Mouse (Mus musculus) kidney, postnatal 10 days (tissue): ENCODE data around the gene Itgb1bp1.

ENCODE experiments used
- DNase-seq: peaks from one replicate; pipeline ENCODE4 v3.0.0; 2021; ENCODE audit warnings: mixed read lengths

Gene Itgb1bp1

DNA sequence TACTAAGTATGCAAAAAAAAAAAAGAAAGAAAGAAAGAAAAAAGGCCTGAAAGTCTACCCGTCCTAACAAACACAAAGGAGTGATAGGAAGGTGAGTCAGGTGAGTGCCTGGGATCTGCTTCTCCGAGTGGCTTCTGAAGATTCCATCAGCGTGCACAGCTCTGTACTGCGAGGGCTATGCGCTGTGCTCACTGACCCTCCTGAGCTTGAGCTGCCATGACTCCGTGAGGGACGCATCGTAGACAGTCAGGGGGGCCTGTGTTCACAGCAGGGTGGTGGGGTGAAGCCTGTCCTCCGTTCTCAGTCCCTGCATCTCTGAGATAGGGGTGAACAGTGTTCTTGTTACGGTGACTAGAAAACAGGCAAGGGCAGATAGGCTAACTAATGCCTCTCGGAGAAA lies 12.8 kb upstream of the Itgb1bp1 start:
- DNase-seq: no peak

DNA sequence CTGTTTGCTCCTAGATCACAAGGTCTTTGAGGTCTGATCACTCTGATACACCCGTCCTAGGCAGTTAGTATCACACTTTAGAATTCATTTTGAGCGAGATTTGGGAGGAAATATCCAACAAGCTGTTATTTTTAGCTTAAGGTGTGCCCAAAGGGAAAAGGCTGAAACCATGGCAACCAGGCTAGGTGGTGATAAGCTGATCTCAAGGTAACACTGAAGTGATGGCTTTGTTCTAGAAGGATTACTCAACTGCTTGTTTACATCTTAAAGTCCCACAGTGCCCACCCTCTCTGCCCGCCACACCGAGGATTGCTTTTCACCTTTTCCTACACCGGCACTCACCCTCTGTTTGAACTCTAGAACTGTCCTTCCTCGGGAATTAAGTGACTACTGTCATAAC lies 3.6 kb upstream of the Itgb1bp1 start:
- DNase-seq: no peak

DNA sequence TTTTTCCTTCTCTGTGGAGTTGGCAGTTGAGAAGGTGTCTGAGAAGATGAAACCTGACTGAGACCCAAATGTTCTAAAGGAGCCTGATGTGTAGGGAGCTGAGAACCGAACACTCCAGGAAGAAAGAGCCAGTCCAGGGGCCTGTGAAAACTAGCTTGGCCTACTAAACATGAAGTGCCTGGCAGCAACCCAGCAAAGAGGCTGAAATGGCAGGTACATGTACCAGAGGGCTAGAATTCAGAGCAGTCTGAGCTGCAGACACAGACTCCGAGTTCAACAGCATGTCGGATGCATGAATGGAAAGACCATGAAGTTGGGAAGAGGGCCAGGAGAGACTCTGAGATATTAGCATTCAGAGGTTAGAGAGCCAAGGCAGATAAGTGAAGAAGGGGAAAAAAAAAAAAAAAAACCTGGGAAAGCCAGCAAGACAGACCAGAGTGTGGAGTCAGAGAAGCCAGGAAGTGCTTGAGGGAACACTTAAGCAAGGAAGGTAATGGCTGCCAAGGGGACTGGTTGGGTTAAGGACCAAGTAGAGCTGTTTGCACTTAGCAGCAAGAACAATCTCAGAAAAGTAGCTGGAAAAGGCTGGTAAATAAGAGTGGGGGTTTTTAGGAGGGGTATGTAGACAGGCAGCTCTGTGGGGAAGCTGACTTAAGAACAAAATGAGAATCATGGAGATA lies 2.8 kb upstream of the Itgb1bp1 start:
- no peak for DNase-seq

DNA sequence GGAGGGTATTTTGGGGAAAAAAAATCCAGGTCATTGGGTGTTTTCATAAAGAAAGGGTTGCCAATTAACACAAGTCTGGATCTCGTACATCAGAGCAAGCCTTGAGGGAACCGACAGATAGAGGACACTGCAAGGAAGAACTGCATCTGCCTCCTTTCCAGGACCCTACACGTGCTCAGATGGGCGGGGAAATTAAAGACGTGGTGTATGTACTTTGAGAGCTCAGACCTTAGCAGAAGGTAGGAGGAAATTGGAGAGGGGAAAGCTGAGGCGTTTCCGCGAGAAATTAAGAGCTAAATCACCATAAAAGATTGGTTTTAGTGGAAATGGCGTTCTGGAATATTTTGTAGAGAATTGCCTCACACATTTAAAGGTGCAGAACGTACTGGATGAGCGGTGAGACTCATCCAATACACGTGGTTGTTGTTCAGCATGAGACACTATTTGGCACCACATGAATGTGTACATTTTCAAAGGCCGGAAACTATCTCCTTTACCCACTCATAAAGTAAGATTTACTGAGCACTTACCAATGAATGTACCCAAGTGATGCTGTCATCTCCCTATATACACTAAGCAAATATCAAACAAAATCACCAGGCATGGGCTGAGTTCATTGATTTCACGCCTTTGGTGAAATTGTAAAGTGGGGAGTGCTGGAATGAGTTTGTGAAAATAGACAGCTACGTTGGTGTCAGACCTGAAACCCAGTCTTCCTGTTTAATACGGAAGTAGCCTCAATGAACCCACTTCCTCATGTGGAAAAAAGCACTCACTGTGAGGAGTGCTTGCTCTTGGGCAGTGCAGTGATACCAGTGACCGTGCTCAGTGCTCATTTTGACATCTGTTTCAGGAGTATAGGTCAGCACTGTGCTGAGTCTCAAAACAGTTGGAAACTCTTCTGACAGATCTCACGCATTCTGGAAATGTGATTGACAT lies 897 bp upstream of the Itgb1bp1 start:
- peak; percentile 34 for DNase-seq

DNA sequence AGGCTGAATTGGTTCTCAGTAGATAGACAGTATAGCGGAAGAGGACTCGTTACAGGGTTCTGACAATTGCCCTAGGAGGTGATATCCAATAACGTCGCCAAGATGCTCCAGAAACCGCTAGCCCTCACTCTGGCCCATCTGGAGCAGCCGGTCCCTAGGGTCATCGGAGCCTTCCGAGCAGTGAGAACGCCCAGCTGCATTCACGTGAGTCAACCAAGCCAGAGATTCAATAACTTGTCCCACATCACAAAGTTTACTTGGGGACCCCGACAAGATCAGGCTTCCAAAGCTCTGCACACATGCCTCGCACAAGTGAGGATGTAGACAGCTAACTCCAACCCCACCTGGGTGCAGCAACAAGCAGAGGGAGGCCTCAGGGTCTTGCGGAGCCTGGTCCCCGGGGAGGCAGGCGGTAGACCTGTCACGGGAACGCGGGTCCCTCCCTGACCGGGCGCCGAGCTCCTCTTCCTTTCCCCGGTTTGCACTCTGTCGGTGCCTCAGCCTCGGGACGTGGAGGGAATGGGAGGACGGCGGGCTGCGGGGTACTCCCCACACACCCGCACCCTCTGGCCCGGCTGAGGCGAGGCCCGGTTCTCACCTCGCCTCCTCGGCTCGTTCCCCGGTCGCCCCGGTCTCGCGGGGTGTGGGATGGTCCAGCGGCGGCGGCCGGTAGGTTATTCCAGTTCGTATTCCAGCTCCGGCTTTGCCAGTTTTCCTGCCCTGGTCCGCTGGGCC lies 409 bp downstream of the Itgb1bp1 start:
- DNase-seq: no peak

DNA sequence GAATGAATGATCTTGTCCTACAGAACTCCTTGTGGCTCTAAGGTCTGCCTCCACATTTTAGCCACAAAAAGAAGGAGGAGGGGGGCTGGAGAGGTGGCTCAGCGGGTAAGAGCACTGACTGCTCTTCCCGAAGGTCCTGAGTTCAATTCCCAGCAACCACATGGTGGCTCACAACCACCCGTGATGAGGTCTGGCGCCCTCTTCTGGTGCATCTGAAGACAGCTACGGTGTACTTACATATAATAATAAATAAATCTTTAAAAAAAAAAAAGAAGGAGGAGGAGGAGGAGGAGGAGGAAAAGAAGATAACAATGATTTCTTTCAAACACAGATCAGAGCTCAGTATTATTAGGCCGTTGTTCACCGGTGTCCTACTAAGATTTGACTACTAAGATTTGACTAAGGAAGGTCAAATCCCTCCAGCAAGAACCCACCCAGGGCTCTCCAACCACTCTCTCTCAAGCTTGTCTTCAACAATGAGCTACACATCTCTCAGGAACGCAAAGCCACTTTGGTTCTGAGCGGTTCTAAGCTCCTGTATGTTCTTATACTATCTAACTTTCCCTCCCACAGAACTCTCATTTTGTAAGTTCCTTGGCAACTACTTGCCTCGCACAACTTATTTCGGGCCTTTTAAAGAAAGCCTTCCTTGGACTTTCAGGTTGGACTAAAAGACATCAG lies 1.2 kb downstream of the Itgb1bp1 start, which contains the start of gene Cpsf3:
Cpsf3 (plus strand) TSS at position 631 of the 681 bp plus-strand sequence.
- no peak for DNase-seq

DNA sequence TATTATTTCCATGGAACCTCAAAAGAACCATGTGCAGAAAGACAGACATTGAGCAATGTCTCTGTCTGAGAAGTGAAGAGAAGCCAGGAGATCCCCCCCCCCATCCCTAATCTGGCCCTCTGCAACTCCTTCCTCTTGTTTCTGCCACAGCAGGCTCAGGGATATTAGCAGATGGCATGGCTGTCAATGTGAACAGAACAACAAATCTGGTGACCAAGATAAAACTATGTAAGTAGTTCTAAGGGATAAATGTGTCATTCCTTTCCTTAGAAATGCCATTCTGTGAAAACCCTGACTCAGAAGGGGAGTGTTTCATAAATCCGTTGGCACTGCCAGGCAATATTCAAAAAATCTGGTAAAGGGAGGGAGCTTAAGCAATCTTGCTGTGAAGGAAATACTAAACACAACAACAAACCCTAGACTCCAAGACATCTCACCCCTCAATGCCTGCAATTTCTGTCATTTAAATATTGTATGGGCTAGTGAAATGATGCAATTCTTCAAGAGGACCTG lies 8.7 kb downstream of the Itgb1bp1 start:
- DNase-seq: no peak

DNA sequence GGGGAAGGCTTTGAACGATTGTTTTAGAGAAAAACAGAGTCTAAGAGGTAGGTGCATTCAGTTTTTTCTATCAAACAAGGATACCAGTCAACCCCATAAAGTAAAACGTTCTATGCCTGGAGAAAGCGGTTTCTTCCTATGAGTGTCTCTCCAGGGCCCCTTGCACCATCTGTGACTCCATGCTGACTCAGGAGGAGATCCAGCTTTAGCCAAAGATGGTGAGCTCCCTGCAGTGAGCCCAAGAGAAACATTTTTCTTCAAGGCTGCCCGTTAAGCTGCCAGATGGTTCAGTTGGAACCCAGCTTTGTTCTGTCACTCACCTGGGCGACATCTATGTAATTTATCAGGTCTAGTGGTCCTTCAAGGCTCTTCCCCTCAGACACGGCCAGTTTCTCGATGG lies 11.6 kb downstream of the Itgb1bp1 start:
- DNase-seq: no peak

DNA sequence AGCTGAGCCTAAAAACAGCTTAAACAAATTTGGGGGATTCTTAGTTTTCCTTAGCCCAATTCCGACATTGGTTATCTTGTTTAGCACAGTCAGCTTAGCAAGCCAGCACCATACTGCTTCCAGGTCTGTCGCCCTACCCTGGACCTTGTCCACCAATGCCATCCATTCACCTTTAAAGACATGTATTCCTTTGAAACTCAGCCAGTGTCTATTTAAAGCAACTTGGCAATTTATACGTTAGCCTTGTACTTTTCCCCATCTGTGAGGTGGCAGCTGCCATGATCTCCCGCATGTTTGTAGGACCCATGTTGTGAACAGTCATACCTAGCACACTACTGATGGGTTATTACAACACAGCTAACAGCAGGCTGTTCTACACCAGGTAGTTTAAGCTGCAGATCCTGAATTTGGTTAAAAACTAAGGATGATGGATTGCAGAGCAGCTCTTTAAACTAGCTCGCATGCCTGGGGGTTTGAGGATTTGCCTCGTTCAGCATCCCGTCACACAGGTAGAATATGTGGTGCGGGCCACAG lies 17.9 kb downstream of the Itgb1bp1 start:
- DNase-seq: no peak

DNA sequence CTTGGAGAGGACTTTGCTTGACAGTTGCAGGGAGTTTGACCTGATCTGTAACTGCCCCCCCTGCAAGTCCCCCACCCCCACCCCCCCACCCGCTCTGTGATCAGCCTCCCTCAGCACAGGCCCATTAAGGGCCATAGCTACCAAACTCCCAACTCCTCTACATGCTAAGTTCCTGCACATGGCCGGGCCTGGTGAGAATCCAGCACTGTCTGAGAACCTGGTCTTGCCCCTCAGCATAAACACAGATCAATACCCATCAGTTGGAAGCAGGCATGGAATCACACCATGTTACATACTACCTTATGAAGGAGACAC lies 19.3 kb downstream of the Itgb1bp1 start:
- DNase-seq: no peak

DNA sequence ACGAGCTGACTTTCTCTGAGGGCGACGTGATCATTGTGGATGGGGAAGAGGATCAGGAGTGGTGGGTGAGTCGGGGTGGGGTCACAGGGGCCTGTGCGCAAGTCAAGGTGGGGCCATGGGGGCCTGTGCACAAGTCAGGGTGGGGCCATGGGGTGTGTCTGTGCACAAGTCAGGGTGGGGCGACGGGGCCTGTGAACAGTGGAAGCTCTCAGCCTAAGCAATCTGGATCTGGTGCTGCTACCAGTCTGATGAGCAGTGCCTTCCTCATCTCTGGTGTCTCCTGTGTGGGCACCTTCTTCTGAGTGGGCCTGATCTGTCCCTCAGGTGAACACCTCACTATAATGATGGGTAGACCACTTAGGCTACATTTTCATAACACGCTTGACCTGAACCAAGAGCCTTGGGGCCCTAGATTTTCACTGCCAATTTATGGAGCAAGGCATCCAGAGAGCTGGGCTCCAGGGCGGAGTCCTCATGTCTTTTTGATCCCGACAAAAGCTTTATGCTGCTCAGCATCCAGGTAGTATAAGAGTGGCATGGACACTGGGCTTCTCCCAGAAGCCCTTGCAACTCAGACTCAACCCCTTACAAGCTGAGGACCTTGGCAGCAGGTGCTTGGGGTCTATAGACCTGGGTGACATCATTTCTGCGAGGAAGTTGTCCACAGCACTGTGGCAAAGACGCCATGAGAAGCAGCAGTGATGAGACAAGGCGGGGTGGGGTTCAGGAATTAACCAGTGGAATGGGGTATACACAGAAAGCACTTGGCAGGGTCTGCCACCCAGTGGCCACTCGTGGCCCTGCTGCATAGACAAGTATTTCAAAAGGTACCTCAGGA lies 19.9 kb downstream of the Itgb1bp1 start:
- DNase-seq: peak; percentile 80

DNA sequence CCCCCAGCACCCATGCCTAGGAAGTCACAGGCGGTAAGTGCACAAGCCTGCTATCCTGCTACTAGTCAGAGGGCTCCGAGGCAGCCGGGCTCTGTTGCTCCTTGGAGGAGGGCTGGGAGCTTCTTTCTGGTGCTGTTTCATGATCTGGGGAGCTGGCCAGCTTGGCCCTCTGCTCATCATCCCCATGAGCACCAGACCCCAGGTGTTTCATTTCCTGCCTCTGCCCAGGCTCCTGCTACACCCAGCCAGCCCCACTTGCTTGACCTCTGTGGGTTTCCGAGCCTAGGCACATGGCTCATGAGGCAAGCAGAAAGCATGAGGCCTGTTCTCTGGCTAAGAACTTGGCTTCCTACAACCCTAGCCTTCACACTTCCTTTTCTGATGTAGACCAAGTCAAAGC lies 20.6 kb downstream of the Itgb1bp1 start:
- no peak for DNase-seq

DNA sequence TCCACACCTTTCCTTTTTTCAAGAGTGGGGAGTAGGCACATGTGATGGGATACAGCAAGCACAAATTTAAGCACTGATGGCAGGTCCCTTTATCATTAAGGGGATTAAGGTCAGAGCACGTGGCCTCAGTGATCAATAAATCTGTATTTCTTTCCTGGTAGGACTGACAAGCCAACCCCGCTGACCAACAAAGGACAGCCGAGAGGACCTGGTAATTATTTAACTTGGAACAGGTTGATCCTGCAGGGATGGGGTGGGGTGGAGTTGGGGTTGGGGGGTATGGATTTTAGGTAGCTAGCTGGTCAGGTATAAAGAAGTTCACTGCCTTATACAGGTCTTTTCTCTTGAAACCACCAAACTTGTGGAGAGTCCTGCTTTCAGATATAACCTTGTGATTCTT lies 21.1 kb downstream of the Itgb1bp1 start:
- no peak for DNase-seq

DNA sequence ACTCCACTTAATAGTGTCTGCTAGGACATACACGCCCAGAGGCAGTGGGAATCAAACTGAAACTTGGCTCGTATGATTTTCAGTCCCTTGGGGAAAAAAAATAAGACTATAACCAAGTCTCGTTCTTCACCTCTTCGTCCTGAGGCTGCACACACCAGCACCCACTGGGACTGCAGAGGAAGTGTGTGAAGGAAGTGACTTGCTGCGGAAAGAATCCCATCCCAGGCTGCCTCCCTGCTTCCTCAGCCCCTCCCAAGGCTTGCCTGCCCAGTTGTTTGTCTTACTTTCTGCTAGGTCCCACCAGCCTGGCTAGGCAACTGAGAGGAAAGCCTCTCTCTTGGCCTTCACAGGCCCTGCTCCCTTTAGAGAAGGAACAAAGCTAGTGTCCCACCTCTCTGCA lies 21.8 kb downstream of the Itgb1bp1 start:
- DNase-seq: peak; percentile 65

DNA sequence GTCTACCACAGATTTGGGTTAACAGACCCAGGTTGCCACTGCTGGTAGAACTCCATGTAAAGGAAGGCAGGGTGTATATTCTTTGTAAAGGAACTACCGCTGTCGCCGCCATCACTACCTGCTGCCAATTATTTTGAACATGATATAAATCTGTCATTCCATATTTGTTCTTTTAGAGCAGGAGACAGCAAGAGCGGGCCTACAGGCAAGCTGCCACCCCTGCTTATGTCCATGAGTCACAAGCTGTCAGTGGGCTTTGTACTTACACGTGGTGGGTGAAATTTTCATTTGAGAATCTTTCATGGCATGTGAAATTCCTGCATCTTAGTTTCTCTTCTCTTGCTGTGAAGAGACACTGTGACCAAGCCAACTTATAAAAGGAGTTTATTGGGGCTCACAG lies 22.8 kb downstream of the Itgb1bp1 start:
- DNase-seq: no peak

DNA sequence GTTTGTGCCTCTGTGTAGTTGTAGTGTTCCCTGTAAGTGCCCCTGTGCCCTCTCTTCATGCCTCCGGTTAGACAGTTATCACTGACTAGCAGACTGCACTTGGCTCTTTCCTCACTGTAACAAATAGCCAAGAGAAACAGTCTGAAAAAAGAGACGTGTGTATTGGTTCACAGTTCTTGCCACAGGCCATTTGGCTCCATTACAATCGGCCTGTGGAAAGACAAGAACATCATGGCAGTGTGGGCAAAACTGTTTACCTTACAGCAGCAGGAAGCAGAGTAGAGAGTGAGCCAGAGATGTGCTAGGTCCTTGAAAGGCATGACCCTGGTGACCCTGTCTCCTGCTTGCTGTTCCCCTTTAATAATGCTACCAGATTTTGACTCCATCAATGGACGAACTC lies 24.6 kb downstream of the Itgb1bp1 start:
- DNase-seq: no peak

DNA sequence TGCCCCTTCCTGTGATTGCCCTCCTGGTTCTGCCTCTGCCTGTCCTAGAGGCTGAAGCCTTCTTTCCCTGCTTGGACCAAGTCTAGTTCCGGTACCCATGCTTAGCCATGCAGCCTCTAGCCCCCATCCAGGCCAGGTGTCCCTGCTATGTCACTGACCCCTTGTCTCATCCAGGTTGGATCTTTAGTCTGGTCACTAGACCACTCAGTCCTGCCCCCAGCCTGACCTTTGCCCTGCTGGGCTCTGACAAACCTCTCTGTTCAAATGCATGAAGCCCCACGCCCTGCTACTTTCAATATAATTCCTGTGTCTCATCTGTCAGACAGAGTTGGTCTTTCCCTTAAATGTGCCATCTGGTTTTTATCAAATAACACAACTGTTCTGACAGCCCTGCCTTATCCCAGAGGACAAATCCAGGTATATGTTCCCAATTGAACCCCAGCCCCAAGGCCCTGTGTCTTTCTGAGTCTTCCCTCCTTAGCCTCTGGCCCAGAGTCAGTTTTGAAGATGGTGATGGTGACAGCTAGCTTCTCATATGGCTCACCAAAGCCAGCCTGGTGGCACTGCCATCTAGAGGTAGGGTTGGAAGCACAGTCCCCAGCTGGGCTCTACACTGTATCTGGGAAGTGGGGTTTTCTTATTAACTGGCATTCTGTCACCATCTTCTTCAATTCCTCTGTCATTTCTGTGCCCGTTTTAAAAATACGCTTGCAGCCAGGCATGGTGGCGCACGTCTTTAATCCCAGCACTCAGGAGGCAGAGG lies 25.4 kb downstream of the Itgb1bp1 start:
- DNase-seq: peak; percentile 37

DNA sequence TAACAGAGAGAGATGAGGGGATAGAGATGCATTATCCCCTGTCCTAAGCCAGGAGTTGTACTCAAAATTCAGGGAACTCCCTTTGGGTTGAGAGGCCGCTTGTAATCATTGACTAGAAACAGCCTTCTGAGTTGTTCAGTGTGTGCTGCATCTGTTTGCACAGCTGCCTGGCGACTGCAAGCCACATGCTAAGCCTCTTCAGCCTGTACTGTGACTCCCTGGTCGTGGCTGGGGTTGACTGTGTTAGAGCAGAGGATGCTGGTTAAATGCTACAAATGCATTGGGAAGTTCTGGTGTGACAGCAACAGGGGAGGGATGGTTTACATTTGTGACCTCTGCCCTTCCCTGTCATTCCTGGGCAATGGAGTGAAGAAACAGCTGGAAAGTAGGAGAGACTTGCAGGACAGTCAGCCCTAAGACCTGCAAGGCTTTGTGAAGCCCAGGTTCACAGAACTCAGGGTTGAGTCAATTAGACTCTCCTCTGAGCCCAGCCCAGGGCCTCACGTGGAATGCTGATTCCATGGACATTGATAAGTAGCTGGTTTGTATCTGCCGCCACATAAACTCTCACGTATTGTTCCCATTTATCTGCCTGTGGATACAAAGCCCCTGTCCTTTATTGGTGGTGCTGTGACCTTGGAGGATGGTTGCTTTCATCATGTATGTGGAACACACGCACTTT lies 38.2 kb downstream of the Itgb1bp1 start:
- DNase-seq: no peak

DNA sequence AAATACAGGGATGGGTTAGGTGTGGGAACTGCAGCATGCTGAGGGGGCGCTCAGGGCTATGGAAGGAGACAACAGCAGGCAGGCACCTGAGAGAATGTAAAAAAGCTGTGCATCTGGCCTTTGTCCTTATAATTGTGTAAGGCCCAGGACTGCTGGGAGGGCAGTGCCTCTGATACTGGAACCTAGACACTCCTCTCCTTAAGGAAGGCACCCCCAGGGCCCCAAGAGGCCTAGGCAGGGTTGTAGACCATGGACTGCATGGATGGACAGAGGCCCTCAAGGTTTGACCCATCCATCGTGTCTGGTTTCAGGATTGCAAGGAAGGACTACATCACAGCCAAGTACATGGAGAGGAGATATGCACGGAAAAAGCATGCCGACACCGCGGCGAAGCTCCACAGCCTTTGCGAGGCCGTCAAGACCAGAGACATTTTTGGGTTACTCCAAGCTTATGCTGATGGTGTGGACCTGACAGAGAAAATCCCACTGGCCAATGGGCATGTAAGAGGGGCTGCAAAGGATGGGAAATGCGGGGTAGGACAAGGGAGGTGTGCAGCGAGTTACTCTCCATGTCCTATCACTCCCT lies 41.6 kb downstream of the Itgb1bp1 start:
- no peak for DNase-seq

DNA sequence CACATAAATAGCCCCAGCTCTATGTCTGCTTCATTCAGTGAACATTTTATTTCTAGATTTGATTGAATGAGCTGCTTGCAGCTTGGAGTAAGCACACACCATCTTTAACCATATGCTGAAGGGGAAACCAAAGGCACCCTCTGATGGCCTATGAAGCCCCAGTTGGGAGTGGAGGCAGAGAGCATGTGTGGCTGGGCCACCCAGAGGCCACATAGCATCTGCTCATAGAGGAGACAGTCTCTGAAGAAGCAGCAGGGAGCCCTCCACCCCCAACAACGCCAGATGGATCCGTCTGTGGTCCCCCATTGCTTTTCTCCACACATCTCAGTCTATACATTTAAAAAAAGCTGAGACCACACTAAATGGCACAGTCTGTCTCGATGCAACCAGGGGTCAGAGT lies 44.1 kb downstream of the Itgb1bp1 start:
- no peak for DNase-seq
